Mouse (Mus musculus): Measurements from ENCODE around the gene Rpl3l. TPM values are rescaled to one million over a fixed set of nuclear protein-coding genes. Genes with fewer than 3 reads are reported as not detected.

Gene Rpl3l
- polyA plus RNA-seq, 1 experiment: 0.21 TPM

DNA sequence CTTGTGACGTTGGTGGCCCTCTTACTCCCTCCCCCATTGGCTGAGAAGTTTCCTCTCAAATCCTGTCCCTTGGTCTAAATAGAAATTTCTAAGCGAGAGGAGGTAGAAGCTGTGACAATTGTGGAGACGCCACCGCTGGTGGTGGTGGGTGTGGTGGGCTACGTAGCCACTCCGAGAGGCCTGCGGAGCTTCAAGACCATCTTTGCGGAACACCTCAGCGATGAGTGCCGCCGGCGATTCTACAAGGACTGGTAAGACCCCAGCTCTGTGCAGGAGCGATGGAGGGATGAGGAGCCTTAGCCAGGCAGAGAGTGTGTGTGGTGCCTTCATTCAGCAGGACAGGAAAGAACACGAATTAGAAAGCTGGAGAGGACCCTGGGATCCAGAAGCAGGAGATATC is 3.2 kb downstream of the Rpl3l start:
- H3K36me3 ChIP-seq (ENCODE audit: control insufficient read depth, insufficient read depth, low read length): no peaks in the 10 kb centered on the region
- no peaks in the 10 kb centered on the region for H3K27me3 ChIP-seq (ENCODE audit: control insufficient read depth, insufficient read depth, low read length)
- no peak for TF ChIP-seq CTCF (IDR thresholded peaks at IDR 0.05; ENCODE audit: control insufficient read depth, insufficient read depth, insufficient replicate concordance, low read depth, low read length)
- no peak for TF ChIP-seq POLR2A (IDR thresholded peaks at IDR 0.05; ENCODE audit: control insufficient read depth, low read depth, low read length)
- no peak overlapping the region for H3K27ac ChIP-seq (ENCODE audit: control insufficient read depth, insufficient read depth, low read depth, low read length)
- H3K4me3 ChIP-seq (ENCODE audit: control insufficient read depth, low read depth, low read length): no peak overlapping the region
- peaks cover 16% of the 10 kb centered on the region for H3K4me1 ChIP-seq (ENCODE audit: control insufficient read depth, insufficient read depth, low read length)

DNA sequence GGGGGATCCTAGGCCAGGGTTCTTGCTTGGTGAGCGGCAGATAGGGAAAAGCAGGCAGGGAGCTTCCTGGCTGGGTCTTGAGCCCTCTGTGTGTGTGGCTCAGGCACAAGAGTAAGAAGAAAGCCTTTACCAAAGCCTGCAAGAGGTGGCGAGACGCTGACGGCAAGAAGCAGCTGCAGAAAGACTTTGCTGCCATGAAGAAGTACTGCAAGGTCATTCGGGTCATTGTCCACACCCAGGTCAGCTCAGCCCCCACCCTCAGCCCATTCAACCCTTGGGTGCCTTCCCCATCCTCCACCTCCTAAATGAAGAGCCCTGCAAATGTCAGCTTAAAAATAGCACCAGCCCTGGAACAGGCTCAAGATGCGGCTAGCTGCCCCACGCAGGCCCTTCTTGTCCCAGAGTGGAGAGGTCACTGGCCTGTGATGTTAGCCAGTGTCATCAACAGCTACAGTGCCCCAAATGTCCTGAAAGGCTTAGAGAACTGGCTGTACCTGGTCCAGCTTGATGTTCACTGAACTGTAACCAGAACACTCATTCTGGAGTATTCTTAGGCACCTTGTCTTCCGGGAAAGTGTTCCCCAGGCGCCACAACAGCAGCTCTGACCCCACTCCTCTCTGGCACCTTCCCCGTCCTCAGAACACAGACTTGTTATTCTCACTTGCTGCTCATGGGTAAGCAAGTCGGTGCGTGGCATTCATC is 4.8 kb downstream of the Rpl3l start:
- Histone ChIP-seq H3K27me3 (ENCODE audit: control insufficient read depth, insufficient read depth, low read length) (no peaks in the 10 kb centered on the region), H3K4me3 (ENCODE audit: control insufficient read depth, low read depth, low read length) (no peak overlapping the region), H3K27ac (ENCODE audit: control insufficient read depth, insufficient read depth, low read depth, low read length) (no peak overlapping the region), H3K4me1 (ENCODE audit: control insufficient read depth, insufficient read depth, low read length) (peaks cover 29% of the 10 kb centered on the region), H3K36me3 (ENCODE audit: control insufficient read depth, insufficient read depth, low read length) (no peaks in the 10 kb centered on the region)
- TF ChIP-seq POLR2A (IDR thresholded peaks at IDR 0.05; ENCODE audit: control insufficient read depth, low read depth, low read length): no peak
- TF ChIP-seq CTCF (IDR thresholded peaks at IDR 0.05; ENCODE audit: control insufficient read depth, insufficient read depth, insufficient replicate concordance, low read depth, low read length): no peak

DNA sequence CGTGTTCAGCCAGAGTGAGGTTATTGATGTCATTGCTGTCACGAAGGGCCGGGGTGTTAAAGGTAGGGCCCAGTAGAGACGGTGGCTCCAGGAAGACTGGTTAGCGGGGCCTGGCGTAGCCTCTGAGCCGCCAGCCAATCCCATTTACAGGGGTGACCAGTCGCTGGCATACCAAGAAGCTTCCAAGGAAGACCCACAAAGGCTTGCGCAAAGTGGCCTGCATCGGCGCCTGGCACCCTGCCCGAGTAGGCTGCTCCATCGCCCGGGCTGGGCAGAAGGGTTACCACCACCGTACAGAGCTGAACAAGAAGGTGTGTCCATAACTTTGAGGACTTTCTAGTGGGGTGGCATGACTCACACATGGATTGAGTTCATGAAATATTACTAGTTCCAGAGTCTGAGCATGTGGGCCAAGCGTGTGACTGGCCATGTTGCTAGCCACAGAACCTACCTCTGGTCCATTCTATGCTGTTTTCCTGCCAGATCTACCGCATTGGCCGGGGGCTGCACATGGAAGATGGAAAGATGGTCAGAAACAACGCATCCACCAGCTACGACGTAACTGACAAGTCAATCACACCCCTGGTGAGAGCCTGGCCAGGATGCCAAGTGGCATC is 5.9 kb downstream of the Rpl3l start:
- Histone ChIP-seq H3K4me1 (ENCODE audit: control insufficient read depth, insufficient read depth, low read length) (peaks cover 22% of the 10 kb centered on the region), H3K36me3 (ENCODE audit: control insufficient read depth, insufficient read depth, low read length) (no peaks in the 10 kb centered on the region)
- no peak for TF ChIP-seq CTCF (IDR thresholded peaks at IDR 0.05; ENCODE audit: control insufficient read depth, insufficient read depth, insufficient replicate concordance, low read depth, low read length)
- TF ChIP-seq POLR2A (IDR thresholded peaks at IDR 0.05; ENCODE audit: control insufficient read depth, low read depth, low read length): no peak

DNA sequence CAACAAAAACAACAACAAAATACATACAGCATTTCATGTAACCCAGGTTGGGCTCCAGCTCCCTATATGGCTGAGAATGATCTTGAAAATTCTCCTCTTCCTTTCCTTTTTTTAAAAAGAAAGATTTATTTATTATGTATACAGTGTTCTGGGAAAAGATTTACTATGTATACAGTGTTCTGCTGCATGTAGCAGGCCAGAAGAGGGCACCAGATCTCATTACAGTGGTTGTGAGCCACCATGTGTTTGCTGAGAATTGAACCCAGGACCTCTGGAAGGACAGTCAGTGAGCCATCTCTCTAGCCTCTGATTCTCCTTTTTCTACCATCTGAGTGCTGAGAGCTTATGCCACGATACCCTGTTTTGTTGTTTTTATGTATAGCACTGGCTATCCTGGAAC is 6.9 kb downstream of the Rpl3l start:
- peaks cover 20% of the 10 kb centered on the region for H3K4me1 ChIP-seq (ENCODE audit: control insufficient read depth, insufficient read depth, low read length)
- H3K27me3 ChIP-seq (ENCODE audit: control insufficient read depth, insufficient read depth, low read length): no peaks in the 10 kb centered on the region
- H3K4me3 ChIP-seq (ENCODE audit: control insufficient read depth, low read depth, low read length): peak overlapping the region; percentile 1; the same call in 1 of the 2 replicates
- no peaks in the 10 kb centered on the region for H3K36me3 ChIP-seq (ENCODE audit: control insufficient read depth, insufficient read depth, low read length)
- no peak for TF ChIP-seq CTCF (IDR thresholded peaks at IDR 0.05; ENCODE audit: control insufficient read depth, insufficient read depth, insufficient replicate concordance, low read depth, low read length)
- TF ChIP-seq POLR2A (IDR thresholded peaks at IDR 0.05; ENCODE audit: control insufficient read depth, low read depth, low read length): no peak
- no peak overlapping the region for H3K27ac ChIP-seq (ENCODE audit: control insufficient read depth, insufficient read depth, low read depth, low read length)

More for the DNA sequence above, 5.9 kb downstream of the Rpl3l start:
- no peaks in the 10 kb centered on the region for H3K27me3 ChIP-seq (ENCODE audit: control insufficient read depth, insufficient read depth, low read length)
- no peak overlapping the region for H3K27ac ChIP-seq (ENCODE audit: control insufficient read depth, insufficient read depth, low read depth, low read length)
- no peak overlapping the region for H3K4me3 ChIP-seq (ENCODE audit: control insufficient read depth, low read depth, low read length)

DNA sequence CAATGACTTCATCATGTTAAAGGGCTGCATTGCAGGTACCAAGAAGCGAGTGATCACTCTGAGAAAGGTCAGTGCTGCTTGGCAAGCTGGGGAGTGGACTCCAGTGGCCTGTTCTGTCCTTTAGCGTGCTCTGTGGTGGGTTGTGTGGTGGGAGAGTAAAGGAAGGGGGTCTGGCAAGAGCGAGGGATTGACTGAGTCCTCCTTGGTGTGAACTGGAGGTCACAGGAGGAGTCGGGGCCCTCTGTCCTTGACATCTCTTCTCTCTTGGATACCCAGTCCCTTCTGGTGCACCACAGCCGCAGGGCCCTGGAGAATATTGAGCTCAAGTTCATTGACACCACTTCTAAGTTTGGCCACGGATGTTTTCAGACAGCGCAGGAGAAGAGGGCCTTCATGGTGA is 7.8 kb downstream of the Rpl3l start:
- TF ChIP-seq CTCF (IDR thresholded peaks at IDR 0.05; ENCODE audit: control insufficient read depth, insufficient read depth, insufficient replicate concordance, low read depth, low read length) (no peak), POLR2A (IDR thresholded peaks at IDR 0.05; ENCODE audit: control insufficient read depth, low read depth, low read length) (no peak)
- Histone ChIP-seq H3K27me3 (ENCODE audit: control insufficient read depth, insufficient read depth, low read length) (no peaks in the 10 kb centered on the region), H3K36me3 (ENCODE audit: control insufficient read depth, insufficient read depth, low read length) (no peaks in the 10 kb centered on the region), H3K27ac (ENCODE audit: control insufficient read depth, insufficient read depth, low read depth, low read length) (no peak overlapping the region), H3K4me1 (ENCODE audit: control insufficient read depth, insufficient read depth, low read length) (peaks cover 20% of the 10 kb centered on the region), H3K4me3 (ENCODE audit: control insufficient read depth, low read depth, low read length) (peak overlapping the region; percentile 46)

- TF ChIP-seq POLR2A (IDR thresholded peaks at IDR 0.05; ENCODE audit: control insufficient read depth, low read depth, low read length): peak; percentile 81
- TF ChIP-seq CTCF (IDR thresholded peaks at IDR 0.05; ENCODE audit: control insufficient read depth, insufficient read depth, insufficient replicate concordance, low read depth, low read length): no peak
- H3K27me3 ChIP-seq (ENCODE audit: control insufficient read depth, insufficient read depth, low read length): no peaks in the 10 kb centered on the region
- no peaks in the 10 kb centered on the region for H3K36me3 ChIP-seq (ENCODE audit: control insufficient read depth, insufficient read depth, low read length)
- H3K4me3 ChIP-seq (ENCODE audit: control insufficient read depth, low read depth, low read length): peak within 1 kb of the TSS; percentile 91
- H3K4me1 ChIP-seq (ENCODE audit: control insufficient read depth, insufficient read depth, low read length): peaks cover 20% of the 10 kb centered on the region
- peak within 1 kb of the TSS; percentile 59; the same call in 1 of the 2 replicates for H3K27ac ChIP-seq (ENCODE audit: control insufficient read depth, insufficient read depth, low read depth, low read length)
Observed at GRCm38 (mm10) chr17:24736330-24737051, 8.9 kb downstream of the Rpl3l start, which contains the start of gene Msrb1. Msrb1 (plus strand) TSS chr17:24736642.

Measured in testis, adult 2 months (tissue).